Mouse (Mus musculus): ENCODE results near the gene Pimreg.

GRCm38 (mm10) chr11:72032589-72032988 is 9.2 kb upstream of the Pimreg start:
- TF ChIP-seq CTCF (IDR thresholded peaks at IDR 0.05; ENCODE audit: insufficient read depth, low read depth, low read length) (no peak), POLR2A (IDR thresholded peaks at IDR 0.05; ENCODE audit: insufficient read depth, low read depth, low read length) (no peak)

All from olfactory bulb, adult 2 months (tissue).